Mouse (Mus musculus) stomach, embryonic 15.5 days (tissue): ENCODE measurements around the gene Nek9. TPM values are rescaled to one million over a fixed set of nuclear protein-coding genes. Genes with fewer than 3 reads are reported as not detected.

Experiments used
- ATAC-seq: fragments of 200-750 bp; cut with Nextera tagmentation; 2 replicates; pipeline ENCODE4 v1.8.0; 2017; ENCODE audit warnings: low read depth, moderate number of reproducible peaks, moderate TSS enrichment; ENCODE audit not compliant: insufficient read depth, low FRiP score
- H3K27ac ChIP-seq: fragments of 300-500 bp; sonication (generic); 2 replicates; pipeline ENCODE4 v1.5.1; 2015; ENCODE audit warnings: mild to moderate bottlenecking, inconsistent platforms
- H3K27me3 ChIP-seq: fragments of 300-500 bp; sonication (generic); replicated peaks from 2 replicates; pipeline ENCODE4 v1.6.1; 2015; ENCODE audit warnings: inconsistent platforms
- H3K36me3 ChIP-seq: fragments of 300-500 bp; sonication (generic); 2 replicates; pipeline ENCODE4 v1.6.1; 2015; ENCODE audit warnings: inconsistent platforms
- H3K4me1 ChIP-seq: fragments of 300-500 bp; sonication (generic); 2 replicates; pipeline ENCODE4 v1.6.1; 2015; ENCODE audit warnings: inconsistent platforms
- H3K4me2 ChIP-seq: fragments of 300-500 bp; sonication (generic); 2 replicates; pipeline ENCODE4 v1.6.1; 2015; ENCODE audit warnings: mild to moderate bottlenecking, inconsistent platforms
- H3K4me3 ChIP-seq: fragments of 300-500 bp; sonication (generic); replicated peaks from 2 replicates; pipeline ENCODE4 v1.5.1; 2015; ENCODE audit warnings: inconsistent platforms
- H3K9ac ChIP-seq: fragments of 300-500 bp; sonication (generic); 2 replicates; pipeline ENCODE4 v1.6.1; 2015; ENCODE audit warnings: inconsistent platforms
- H3K9me3 ChIP-seq: fragments of 300-500 bp; sonication (generic); 2 replicates; pipeline ENCODE4 v1.6.1; 2016; ENCODE audit warnings: inconsistent platforms
- WGBS: fragments of 180-500 bp; shearing (Covaris S2); methylation state at CpG from one replicate; pipeline ENCODE4 v1.1.7; 2015; 5-methylcytosine and 5-hydroxymethylcytosine counted together
- polyA plus RNA-seq: library from polyadenylated mRNA; unstranded; fragments of >200 nt; fragmentation: Nextera tagmentation; extraction: Ambion mirVana; gene quantifications from 2 replicates; pipeline ENCODE4 v1.2.1, GENCODE M21; 2015

Nek9 gene
- polyA plus RNA-seq, 1 experiment from 2014 or later = 16.2 TPM

DNA sequence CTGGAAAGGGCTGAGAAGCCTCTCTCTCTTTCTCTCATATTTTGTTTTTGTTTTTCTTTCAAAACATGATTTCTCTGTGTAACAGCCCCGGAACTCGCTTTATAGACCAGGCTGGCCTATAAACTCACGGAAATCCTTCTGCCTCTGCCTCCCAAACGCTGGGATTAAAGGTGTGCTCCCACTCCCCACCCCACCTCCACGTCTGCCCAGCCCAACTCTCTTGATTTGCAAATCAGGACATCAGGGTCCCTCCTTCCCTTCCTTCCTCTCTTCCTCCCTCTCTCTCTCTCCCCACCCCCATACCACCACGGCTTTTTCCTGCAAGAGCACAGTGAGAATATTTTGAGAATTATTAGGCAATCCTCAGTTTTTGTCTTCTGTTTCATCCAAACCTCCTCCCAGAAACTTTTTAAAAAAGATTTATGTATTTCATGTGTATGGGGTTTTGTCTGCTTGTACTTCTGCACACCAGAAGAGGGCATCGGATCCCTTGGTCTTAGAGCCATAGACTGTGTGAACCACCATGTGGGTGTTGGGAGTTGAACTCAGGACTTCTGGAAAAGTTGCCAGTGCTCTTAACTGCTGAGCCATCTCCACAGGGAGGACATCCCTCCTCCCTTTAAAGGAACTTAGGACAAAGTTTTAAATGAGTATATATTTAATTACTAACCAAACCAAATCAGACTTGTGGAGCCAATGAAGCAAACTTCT lies 67.9 kb downstream of the Nek9 start:
- Histone ChIP-seq H3K27me3 (no peaks in the 10 kb centered on the region), H3K9ac (no peak overlapping the region), H3K27ac (no peak overlapping the region), H3K36me3 (no peaks in the 10 kb centered on the region; the same call in 1 of the 2 replicates), H3K4me2 (no peak overlapping the region; the same call in 1 of the 2 replicates), H3K9me3 (no peaks in the 10 kb centered on the region), H3K4me3 (no peak overlapping the region), H3K4me1 (no peaks in the 10 kb centered on the region; the same call in 1 of the 2 replicates)
- ATAC-seq = no peak
- 77% methylated on average over 7 of the region's 7 CpGs for WGBS

DNA sequence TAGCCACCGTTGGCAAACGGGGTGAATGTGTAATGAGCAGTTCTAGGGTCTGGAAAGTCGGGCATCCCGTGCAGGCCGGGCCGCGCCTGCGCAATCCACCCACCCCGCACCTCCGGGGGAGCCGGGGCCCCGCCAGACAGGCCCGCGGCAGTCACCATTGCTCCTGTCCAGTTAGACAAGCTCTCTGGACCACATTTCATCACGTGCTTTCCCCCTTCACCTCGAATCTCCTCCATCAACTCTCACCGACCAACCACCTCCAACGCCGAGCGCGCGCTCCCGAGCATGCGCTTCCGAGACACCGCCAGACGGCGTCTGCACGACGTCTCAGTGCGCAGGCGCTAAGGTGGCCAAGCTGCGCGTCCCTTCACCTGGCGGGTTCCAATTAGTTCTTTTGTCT lies 68.8 kb downstream of the Nek9 start, which contains the start of gene Mlh3:
Mlh3 (minus strand) TSS at position 281 of the 400 bp plus-strand sequence.
- no peaks in the 10 kb centered on the region for H3K27me3 ChIP-seq
- H3K9me3 ChIP-seq = no peaks in the 10 kb centered on the region
- under 1% methylated on average over 35 of the region's 35 CpGs for WGBS
- peak within 1 kb of the TSS; percentile 59 for H3K4me3 ChIP-seq
- H3K4me2 ChIP-seq = peak within 1 kb of the TSS; percentile 68
- peak within 1 kb of the TSS; percentile 75 for H3K27ac ChIP-seq
- H3K36me3 ChIP-seq = no peaks in the 10 kb centered on the region; the same call in 1 of the 2 replicates
- peak; percentile 83 for ATAC-seq
- peak within 1 kb of the TSS; percentile 63; the same call in 1 of the 2 replicates for H3K9ac ChIP-seq
- no peaks in the 10 kb centered on the region; the same call in 1 of the 2 replicates for H3K4me1 ChIP-seq

DNA sequence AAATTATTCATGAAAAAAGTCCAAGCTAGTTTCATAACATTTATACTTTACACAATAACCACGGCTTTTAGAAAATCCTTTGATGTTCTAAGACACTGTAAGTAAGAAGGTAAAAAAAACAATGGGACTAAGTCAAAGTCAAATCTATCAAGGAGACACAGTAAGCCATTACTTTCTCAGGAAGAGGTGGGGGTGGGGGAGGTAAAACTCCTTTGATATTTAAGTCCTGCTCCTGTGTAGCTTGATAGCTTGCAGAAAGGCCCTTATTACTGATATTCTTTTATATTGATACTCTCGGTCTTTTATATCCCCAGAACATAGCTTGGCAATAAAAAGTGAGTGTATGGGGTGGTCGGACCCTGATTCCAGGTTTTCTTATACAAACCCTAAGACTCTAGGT lies 69.3 kb downstream of the Nek9 start:
- no peak for ATAC-seq
- Histone ChIP-seq H3K9me3 (no peaks in the 10 kb centered on the region), H3K27me3 (no peaks in the 10 kb centered on the region), H3K4me3 (peak overlapping the region; percentile 59), H3K27ac (peak overlapping the region; percentile 75), H3K4me2 (peak overlapping the region; percentile 68), H3K36me3 (no peaks in the 10 kb centered on the region; the same call in 1 of the 2 replicates), H3K9ac (peak overlapping the region; percentile 63; the same call in 1 of the 2 replicates), H3K4me1 (peaks cover 4% of the 10 kb centered on the region; the same call in 1 of the 2 replicates)
- WGBS = 55% methylated on average over 3 of the region's 3 CpGs

DNA sequence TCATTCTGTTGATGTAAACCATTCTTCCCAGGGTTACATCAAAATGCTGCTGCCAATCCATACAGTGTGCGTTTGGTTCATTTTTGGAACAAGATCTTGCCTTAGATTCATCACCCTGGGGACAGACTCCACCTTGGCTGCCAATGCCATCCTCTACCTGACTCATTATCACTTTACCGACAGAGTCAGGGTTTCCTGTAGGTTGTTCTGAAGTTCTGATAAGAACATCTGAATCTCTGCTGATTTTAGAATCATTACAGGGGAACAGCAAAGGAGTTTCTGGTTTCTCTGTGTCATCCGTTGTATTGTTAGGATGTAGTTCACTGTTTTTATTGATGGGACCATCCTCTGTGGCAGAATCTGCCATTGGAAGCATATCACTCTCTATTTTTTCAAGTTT lies 72.9 kb downstream of the Nek9 start:
- no peak for ATAC-seq
- no peak overlapping the region for H3K9ac ChIP-seq
- WGBS = 80% methylated on average over 3 of the region's 3 CpGs

DNA sequence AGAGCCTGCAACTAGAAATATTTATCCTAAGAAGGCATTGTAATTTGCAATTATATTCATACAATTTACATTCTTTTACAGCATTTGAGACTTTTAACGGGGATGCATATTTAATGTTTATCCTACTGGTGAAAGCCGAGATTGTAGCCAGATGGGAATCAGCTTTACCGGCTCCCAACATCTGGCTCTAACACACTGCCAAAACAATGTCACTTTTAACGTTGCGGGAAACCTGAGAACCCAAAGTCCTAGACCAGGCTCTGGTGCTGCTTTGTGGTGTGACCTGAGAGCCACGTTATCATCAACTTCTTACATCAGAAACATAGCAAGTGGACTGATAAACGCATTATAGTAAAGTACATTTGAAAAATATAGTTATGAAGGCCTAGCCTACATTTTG lies 74.2 kb downstream of the Nek9 start:
- WGBS = 39% methylated on average over 7 of the region's 7 CpGs
- Histone ChIP-seq H3K27me3 (no peaks in the 10 kb centered on the region), H3K27ac (peak overlapping the region; percentile 42), H3K4me1 (peaks cover 9% of the 10 kb centered on the region; the same call in 1 of the 2 replicates), H3K9ac (no peak overlapping the region), H3K36me3 (no peaks in the 10 kb centered on the region; the same call in 1 of the 2 replicates), H3K4me2 (no peak overlapping the region), H3K4me3 (no peak overlapping the region), H3K9me3 (no peaks in the 10 kb centered on the region)
- peak; percentile 54; the same call in 1 of the 2 replicates for ATAC-seq

More for the DNA sequence above, 72.9 kb downstream of the Nek9 start:
- Histone ChIP-seq H3K4me3 (no peak overlapping the region), H3K36me3 (no peaks in the 10 kb centered on the region; the same call in 1 of the 2 replicates), H3K27me3 (no peaks in the 10 kb centered on the region), H3K9me3 (no peaks in the 10 kb centered on the region), H3K4me2 (no peak overlapping the region), H3K4me1 (peaks cover 9% of the 10 kb centered on the region; the same call in 1 of the 2 replicates), H3K27ac (no peak overlapping the region)

DNA sequence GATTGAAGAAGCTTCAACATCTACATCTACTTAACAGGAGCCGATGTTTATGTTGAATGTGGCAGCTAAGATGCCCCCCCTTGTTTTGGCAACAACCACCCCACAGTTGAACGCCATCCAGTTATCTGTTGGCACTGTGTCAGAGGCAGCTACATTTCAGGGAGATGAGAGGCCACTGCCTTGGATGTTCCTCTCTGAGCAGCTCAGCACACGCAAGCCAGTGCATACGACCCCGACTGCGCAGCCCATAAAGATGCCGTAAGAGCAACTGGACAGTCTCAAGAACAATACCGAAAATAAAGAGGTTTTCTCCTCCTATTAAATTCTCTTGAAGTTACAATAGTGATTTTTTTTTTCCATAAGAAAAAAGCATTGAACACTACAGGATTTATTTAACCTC lies 74.6 kb downstream of the Nek9 start:
- H3K4me1 ChIP-seq = peaks cover 9% of the 10 kb centered on the region; the same call in 1 of the 2 replicates
- H3K36me3 ChIP-seq = no peaks in the 10 kb centered on the region; the same call in 1 of the 2 replicates
- H3K27ac ChIP-seq = peak overlapping the region; percentile 77
- peak; percentile 44; the same call in 1 of the 2 replicates for ATAC-seq
- 52% methylated on average over 8 of the region's 8 CpGs for WGBS
- no peak overlapping the region for H3K4me3 ChIP-seq
- no peaks in the 10 kb centered on the region for H3K27me3 ChIP-seq
- H3K4me2 ChIP-seq = no peak overlapping the region
- H3K9me3 ChIP-seq = no peaks in the 10 kb centered on the region
- no peak overlapping the region for H3K9ac ChIP-seq

DNA sequence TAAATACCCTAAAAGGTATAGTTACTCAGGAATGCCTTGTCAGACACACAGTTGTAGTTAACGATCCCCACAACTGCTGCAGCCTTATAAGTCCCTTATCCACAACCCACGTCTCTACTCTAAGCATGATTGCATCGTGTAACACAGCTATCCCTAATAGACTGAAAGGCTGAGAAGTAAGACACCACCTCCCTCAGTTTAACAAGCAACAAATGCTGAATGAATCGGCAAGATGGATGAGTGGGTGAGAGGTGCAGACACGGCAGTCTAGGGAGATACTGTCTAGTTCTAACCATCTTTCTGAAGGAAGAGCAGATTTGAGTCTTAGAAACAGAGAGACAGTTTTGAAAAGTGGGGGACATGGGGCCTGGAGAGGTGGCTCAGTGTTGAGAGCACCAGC lies 76.0 kb downstream of the Nek9 start:
- Histone ChIP-seq H3K4me3 (no peak overlapping the region), H3K9me3 (no peaks in the 10 kb centered on the region), H3K9ac (no peak overlapping the region), H3K27ac (peak overlapping the region; percentile 74), H3K27me3 (no peaks in the 10 kb centered on the region), H3K4me1 (peaks cover 9% of the 10 kb centered on the region; the same call in 1 of the 2 replicates), H3K4me2 (no peak overlapping the region), H3K36me3 (no peaks in the 10 kb centered on the region; the same call in 1 of the 2 replicates)
- ATAC-seq = no peak
- 56% methylated on average over 5 of the region's 5 CpGs for WGBS

DNA sequence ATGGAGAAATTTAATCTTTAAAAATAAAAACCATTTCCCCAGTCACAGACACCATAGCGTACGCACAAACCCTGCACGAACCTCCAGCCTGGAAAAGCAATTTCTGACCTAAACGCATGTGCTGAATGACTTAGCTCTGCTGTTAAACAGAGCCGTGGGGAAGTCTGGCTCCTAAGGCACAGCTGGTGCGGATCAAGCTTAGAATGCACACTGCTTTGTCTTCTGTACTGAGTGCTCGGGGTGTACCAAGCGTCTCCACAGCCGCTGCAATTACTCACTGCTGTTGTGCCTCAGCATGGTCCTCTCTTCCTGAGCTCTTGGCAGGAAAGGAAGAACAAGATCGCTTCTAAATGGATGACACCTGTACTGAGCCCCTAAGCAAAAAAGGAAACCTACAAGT lies 76.7 kb downstream of the Nek9 start:
- ATAC-seq = peak; percentile 80
- Histone ChIP-seq H3K4me1 (peaks cover 9% of the 10 kb centered on the region; the same call in 1 of the 2 replicates), H3K36me3 (no peaks in the 10 kb centered on the region; the same call in 1 of the 2 replicates), H3K4me3 (no peak overlapping the region), H3K27ac (peak overlapping the region; percentile 74; the same call in 1 of the 2 replicates), H3K9me3 (no peaks in the 10 kb centered on the region), H3K9ac (no peak overlapping the region), H3K27me3 (no peaks in the 10 kb centered on the region), H3K4me2 (no peak overlapping the region)
- WGBS = 39% methylated on average over 10 of the region's 10 CpGs

DNA sequence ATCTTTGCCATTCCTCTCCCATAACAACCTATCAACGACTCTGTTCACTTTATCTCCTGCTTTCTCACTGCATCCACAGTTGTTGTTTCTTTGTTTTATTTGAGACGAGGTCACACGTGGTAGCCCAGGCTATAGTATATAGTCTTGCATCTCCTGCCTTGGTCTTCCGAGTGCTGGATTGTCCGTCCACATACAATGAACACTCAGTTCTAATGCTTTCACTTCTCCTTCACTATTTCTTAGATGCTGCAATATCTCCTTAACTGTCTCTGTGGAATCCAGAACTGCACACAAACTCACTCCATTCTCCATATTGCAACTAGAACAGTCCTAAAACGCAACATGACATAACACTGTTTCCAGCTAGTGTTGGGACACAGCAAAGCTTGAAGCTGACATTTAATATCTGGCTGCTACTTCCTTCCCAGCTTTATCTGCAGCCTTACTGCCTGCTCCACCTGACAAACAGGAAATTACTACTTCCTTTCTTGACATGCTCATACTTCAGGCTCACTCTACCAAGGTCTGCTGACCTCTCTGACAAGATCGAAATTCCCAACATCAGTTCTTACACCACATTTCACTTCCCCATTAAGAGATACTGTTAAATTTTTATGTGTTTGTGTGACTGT lies 82.0 kb downstream of the Nek9 start:
- Histone ChIP-seq H3K9ac (no peak overlapping the region), H3K27ac (no peak overlapping the region), H3K4me1 (0 out of 2 replicates have a peak, but pooled peaks cover 5% of the 10 kb centered on the region), H3K4me2 (no peak overlapping the region), H3K27me3 (no peaks in the 10 kb centered on the region), H3K4me3 (no peak overlapping the region), H3K9me3 (no peaks in the 10 kb centered on the region), H3K36me3 (no peaks in the 10 kb centered on the region; the same call in 1 of the 2 replicates)
- 72% methylated on average over 7 of the region's 7 CpGs for WGBS
- no peak for ATAC-seq

DNA sequence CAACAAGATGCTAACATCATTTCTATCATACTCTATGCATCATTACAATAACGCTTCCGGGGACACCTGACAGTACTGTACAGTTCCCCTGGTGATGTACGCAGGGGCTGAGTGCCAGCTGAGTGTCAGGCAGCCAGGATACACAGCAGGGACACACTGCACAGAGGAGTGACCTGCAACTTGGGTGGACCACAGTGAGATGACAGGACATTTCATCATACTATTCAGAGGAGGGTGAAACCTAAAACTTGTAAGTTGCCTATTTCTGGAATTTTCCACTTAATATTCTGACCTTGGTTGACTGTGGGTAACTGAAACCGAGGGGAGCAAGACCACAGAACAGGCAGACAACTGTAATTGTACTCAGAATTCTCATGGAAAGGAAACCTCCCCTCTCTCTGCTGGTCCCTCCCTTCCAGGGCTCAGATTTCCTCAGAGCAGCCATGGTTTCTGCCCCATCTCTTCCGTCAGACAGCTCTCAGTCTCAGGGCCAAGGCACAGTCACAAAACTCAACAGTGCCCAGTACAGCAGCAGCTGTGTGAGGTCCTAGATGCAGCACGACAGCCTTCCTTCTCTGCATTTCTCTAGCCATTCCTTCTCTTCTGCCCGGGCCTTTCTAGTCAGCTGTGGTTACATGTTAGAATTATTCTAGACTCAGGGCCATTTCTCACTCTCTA lies 82.9 kb downstream of the Nek9 start:
- H3K4me3 ChIP-seq = no peak overlapping the region
- 61% methylated on average over 7 of the region's 7 CpGs for WGBS
- H3K36me3 ChIP-seq = no peaks in the 10 kb centered on the region; the same call in 1 of the 2 replicates
- no peak overlapping the region for H3K9ac ChIP-seq
- no peak overlapping the region for H3K4me2 ChIP-seq
- 0 out of 2 replicates have a peak overlapping the region, but pooled peaks have one; percentile 12 for H3K27ac ChIP-seq
- ATAC-seq = no peak
- H3K9me3 ChIP-seq = no peaks in the 10 kb centered on the region
- H3K4me1 ChIP-seq = 0 out of 2 replicates have a peak, but pooled peaks cover 5% of the 10 kb centered on the region
- no peaks in the 10 kb centered on the region for H3K27me3 ChIP-seq

DNA sequence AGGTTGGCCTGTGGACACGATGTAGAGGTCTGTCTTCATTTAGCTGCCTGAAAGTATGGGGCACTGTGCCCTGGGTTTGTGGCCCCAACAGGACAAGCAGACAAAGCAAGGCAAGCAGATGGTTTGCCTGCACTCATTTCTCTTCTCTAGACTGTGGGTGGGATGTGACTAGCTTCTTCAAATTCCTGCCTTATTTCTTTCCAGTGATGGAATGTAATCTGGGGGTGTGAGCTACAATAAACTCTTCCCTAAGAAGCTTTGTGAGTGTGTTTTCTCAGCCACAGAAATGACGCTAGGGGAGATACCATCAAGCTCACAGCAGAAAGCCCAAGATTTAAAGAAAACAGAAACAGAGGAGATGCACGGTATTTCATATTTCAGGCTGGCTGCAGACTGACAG lies 87.1 kb downstream of the Nek9 start:
- no peaks in the 10 kb centered on the region for H3K9me3 ChIP-seq
- H3K4me3 ChIP-seq = no peak overlapping the region
- 0 out of 2 replicates have a peak, but pooled peaks cover 5% of the 10 kb centered on the region for H3K4me1 ChIP-seq
- H3K4me2 ChIP-seq = no peak overlapping the region
- ATAC-seq = no peak
- H3K36me3 ChIP-seq = 0 out of 2 replicates have a peak, but pooled peaks cover 4% of the 10 kb centered on the region
- no peak overlapping the region for H3K9ac ChIP-seq
- H3K27ac ChIP-seq = no peak overlapping the region
- no peaks in the 10 kb centered on the region for H3K27me3 ChIP-seq
- WGBS = 81% methylated on average over 3 of the region's 3 CpGs
